Mouse (Mus musculus) C2C12 (cell line): ENCODE measurements around the gene Rragb.

Source experiments
- CEBPB ChIP-seq: IDR thresholded peaks from one replicate; pipeline ENCODE4 v1.6.1; 2011; ENCODE audit warnings: low read depth, mild to moderate bottlenecking, control low read depth, moderate library complexity
- CTCF ChIP-seq: IDR thresholded peaks from one replicate; pipeline ENCODE4 v1.5.1; 2011; ENCODE audit not compliant: control insufficient read depth, insufficient read depth, insufficient read length
- MAX ChIP-seq: IDR thresholded peaks from one replicate; pipeline ENCODE4 v1.6.1; 2011; ENCODE audit warnings: mild to moderate bottlenecking, control low read depth
- MYOD1 ChIP-seq: IDR thresholded peaks from one replicate; pipeline ENCODE4 v1.6.1; 2011; ENCODE audit warnings: low read depth; ENCODE audit not compliant: control insufficient read depth, insufficient read length
- USF1 ChIP-seq: IDR thresholded peaks from one replicate; pipeline ENCODE4 v1.6.1; 2011; ENCODE audit warnings: low read depth, mild to moderate bottlenecking, control low read depth, moderate library complexity

DNA sequence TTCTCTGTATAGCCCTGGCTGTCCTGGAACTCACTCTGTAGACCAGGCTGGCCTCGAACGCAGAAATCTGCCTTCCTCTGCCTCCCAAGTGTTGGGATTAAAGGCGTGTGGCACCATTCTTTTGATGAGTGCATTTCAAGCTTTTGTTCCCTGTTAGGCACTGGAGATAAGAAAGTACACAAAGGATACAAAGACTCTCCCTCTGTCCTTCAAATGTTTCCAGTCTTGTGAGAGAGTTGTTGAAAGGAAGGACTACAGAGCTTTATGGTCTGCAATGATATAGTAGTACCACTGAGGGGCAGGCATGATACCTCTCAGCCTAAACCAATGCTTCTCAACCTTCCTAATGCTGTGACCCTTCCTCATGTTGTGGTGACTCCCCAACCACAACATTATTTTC, 2.9 kb downstream of the Rragb start:
- TF ChIP-seq CTCF (no peak), MYOD1 (no peak), MAX (no peak), USF1 (no peak), CEBPB (no peak)
